Mouse (Mus musculus) midbrain, embryonic 13.5 days (tissue): ENCODE measurements around the gene Blm. TPM values are rescaled to one million over a fixed set of nuclear protein-coding genes. Genes with fewer than 3 reads are reported as not detected.

Source experiments
- ATAC-seq: fragments of 200-750 bp; cut with Nextera tagmentation; 2 replicates; pipeline ENCODE4 v1.8.0; 2017; ENCODE audit warnings: mild to moderate bottlenecking, moderate TSS enrichment, moderate library complexity
- H3K27ac ChIP-seq: fragments of 300-500 bp; sonication (generic); 2 replicates; pipeline ENCODE4 v1.5.1; 2015; ENCODE audit warnings: inconsistent platforms, mild to moderate bottlenecking, moderate library complexity
- H3K27me3 ChIP-seq: fragments of 300-500 bp; sonication (generic); 2 replicates; pipeline ENCODE4 v1.6.1; 2015; ENCODE audit warnings: mild to moderate bottlenecking, inconsistent platforms
- H3K36me3 ChIP-seq: fragments of 300-500 bp; sonication (generic); 2 replicates; pipeline ENCODE4 v1.6.1; 2015; ENCODE audit warnings: mild to moderate bottlenecking, inconsistent platforms
- H3K4me1 ChIP-seq: fragments of 300-500 bp; sonication (generic); replicated peaks from 2 replicates; pipeline ENCODE4 v1.6.1; 2015; ENCODE audit warnings: inconsistent platforms
- H3K4me2 ChIP-seq: fragments of 300-500 bp; sonication (generic); replicated peaks from 2 replicates; pipeline ENCODE4 v1.6.1; 2015; ENCODE audit warnings: moderate library complexity, mild to moderate bottlenecking, inconsistent platforms
- H3K4me3 ChIP-seq: fragments of 300-500 bp; sonication (generic); replicated peaks from 2 replicates; pipeline ENCODE4 v1.5.1; 2015; ENCODE audit warnings: mild to moderate bottlenecking, inconsistent platforms
- H3K9ac ChIP-seq: fragments of 300-500 bp; sonication (generic); replicated peaks from 2 replicates; pipeline ENCODE4 v1.6.1; 2015; ENCODE audit warnings: mild to moderate bottlenecking, inconsistent platforms
- H3K9me3 ChIP-seq: fragments of 300-500 bp; sonication (generic); 2 replicates; pipeline ENCODE4 v1.6.1; 2016; ENCODE audit warnings: mild to moderate bottlenecking, inconsistent platforms
- WGBS: fragments of 180-500 bp; shearing (Covaris S2); methylation state at CpG from one replicate; pipeline ENCODE4 v1.1.7; 2015; 5-methylcytosine and 5-hydroxymethylcytosine counted together
- polyA plus RNA-seq: library from polyadenylated mRNA; unstranded; fragments of >200 nt; fragmentation: Nextera tagmentation; extraction: Ambion mirVana; gene quantifications from 2 replicates; pipeline ENCODE4 v1.2.1, GENCODE M21; 2015

The Blm gene
- polyA plus RNA-seq, 1 experiment from 2014 or later, result 18.2 TPM

GRCm38 (mm10) chr7:80444401-80445249, 90.3 kb downstream of the Blm start:
- Histone ChIP-seq H3K4me2 (no peak overlapping the region), H3K4me3 (no peak overlapping the region), H3K27ac (no peak overlapping the region), H3K27me3 (no peaks in the 10 kb centered on the region), H3K9ac (no peak overlapping the region), H3K9me3 (no peaks in the 10 kb centered on the region), H3K4me1 (no peaks in the 10 kb centered on the region; the same call in 1 of the 2 replicates), H3K36me3 (no peaks in the 10 kb centered on the region)
- WGBS, result 75% methylated on average over 17 of the region's 17 CpGs
- ATAC-seq, result no peak

DNA sequence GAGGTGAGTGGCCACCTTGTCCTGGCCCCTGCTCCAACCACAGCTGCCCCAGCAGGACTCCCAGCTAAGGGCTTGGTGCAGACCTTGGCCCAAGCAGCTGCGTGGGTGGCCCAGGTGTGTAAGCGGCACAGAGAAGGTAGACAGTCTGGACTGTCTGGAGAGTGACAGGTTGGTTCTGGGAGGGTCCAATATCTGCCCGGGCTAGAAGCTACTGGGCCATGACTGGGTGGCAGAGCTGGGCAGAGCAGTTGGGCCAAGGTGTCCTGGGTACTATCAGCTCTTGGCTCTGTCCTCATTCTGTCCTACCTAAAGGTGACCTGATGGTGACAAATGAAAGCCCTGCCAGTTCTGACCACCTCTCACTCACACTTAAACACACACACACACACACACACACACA, 91.8 kb downstream of the Blm start:
- Histone ChIP-seq H3K4me3 (no peak overlapping the region), H3K27me3 (no peaks in the 10 kb centered on the region), H3K4me1 (no peaks in the 10 kb centered on the region; the same call in 1 of the 2 replicates), H3K4me2 (no peak overlapping the region), H3K27ac (no peak overlapping the region), H3K9ac (no peak overlapping the region), H3K9me3 (no peaks in the 10 kb centered on the region), H3K36me3 (no peaks in the 10 kb centered on the region)
- no peak for ATAC-seq
- 82% methylated on average over 3 of the region's 3 CpGs for WGBS

GRCm38 (mm10) chr7:80441986-80442904, 92.7 kb downstream of the Blm start:
- ATAC-seq, result no peak
- no peak overlapping the region for H3K4me3 ChIP-seq
- no peak overlapping the region for H3K9ac ChIP-seq
- no peak overlapping the region for H3K27ac ChIP-seq
- no peak overlapping the region for H3K4me2 ChIP-seq
- H3K9me3 ChIP-seq, result no peaks in the 10 kb centered on the region
- H3K27me3 ChIP-seq, result no peaks in the 10 kb centered on the region
- no peaks in the 10 kb centered on the region for H3K36me3 ChIP-seq
- no peaks in the 10 kb centered on the region; the same call in 1 of the 2 replicates for H3K4me1 ChIP-seq
- 63% methylated on average over 11 of the region's 11 CpGs for WGBS

DNA sequence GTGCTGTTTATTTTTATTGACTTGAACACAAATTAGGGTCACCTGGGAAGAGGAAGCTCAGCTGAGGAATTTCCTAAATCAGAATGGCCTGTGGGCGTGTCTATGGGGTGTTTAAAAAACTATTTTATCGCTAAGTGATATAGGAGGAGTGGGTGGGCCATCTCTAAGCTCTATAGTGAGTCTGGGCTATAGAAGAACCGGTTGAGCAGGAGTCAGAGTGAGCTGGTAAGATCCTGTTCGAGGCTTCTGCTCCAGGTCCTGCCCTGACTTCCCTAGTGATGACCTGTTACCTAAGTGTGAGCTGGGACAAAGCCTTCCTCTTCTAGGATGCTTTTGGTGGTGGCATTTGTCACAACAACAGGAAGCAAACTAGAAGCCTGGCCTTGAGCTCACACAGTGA, 94.2 kb downstream of the Blm start:
- ATAC-seq, result no peak
- 72% methylated on average over 4 of the region's 4 CpGs for WGBS
- H3K4me3 ChIP-seq, result no peak overlapping the region

DNA sequence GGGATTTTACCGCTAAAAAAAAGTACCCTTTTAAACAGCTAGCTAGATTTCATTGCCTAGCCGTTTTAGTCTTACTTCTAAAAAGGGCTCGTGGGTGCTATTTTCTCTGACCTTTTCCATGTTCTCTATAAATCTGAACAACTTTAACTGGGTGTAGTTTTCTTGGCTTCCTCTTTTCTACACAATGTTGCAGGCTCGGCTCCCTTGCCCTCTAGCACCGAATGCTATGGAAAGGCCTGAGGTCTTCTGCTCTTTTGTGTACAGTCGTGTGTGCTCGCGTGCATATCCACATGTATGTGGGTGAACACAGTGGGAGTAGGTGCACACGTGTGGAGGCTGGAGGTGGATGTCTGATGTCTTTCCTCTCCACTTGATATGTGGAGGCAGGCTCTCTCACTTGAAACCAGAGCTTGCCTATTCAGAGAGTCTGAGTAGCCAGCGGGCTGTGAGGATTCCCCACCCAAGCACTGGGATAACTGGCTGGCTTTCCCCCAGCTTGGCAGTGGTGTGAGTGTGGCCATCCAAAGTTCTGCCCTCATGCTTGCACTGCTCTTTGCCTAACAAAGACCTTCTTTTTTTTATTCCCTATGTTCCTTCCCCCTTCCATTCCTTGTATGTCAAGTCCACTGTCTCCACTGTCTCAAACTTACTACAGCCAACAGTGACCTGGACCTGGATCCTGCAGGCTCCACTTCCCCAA, 95.0 kb downstream of the Blm start:
- no peak overlapping the region for H3K9ac ChIP-seq
- H3K4me3 ChIP-seq, result no peak overlapping the region
- H3K4me1 ChIP-seq, result no peaks in the 10 kb centered on the region; the same call in 1 of the 2 replicates
- no peaks in the 10 kb centered on the region for H3K36me3 ChIP-seq
- no peak overlapping the region for H3K27ac ChIP-seq
- no peak for ATAC-seq
- no peak overlapping the region for H3K4me2 ChIP-seq
- WGBS, result 86% methylated on average over 10 of the region's 10 CpGs
- H3K27me3 ChIP-seq, result no peaks in the 10 kb centered on the region
- H3K9me3 ChIP-seq, result no peaks in the 10 kb centered on the region

More for the DNA sequence above, 94.2 kb downstream of the Blm start:
- no peaks in the 10 kb centered on the region; the same call in 1 of the 2 replicates for H3K4me1 ChIP-seq
- no peaks in the 10 kb centered on the region for H3K36me3 ChIP-seq
- H3K27me3 ChIP-seq, result no peaks in the 10 kb centered on the region
- no peaks in the 10 kb centered on the region for H3K9me3 ChIP-seq
- H3K4me2 ChIP-seq, result no peak overlapping the region
- no peak overlapping the region for H3K27ac ChIP-seq
- no peak overlapping the region for H3K9ac ChIP-seq

GRCm38 (mm10) chr7:80439032-80439760, 95.7 kb downstream of the Blm start:
- Histone ChIP-seq H3K4me3 (no peak overlapping the region), H3K27me3 (no peaks in the 10 kb centered on the region), H3K36me3 (no peaks in the 10 kb centered on the region), H3K27ac (no peak overlapping the region), H3K4me2 (no peak overlapping the region), H3K9ac (no peak overlapping the region), H3K9me3 (no peaks in the 10 kb centered on the region), H3K4me1 (no peaks in the 10 kb centered on the region; the same call in 1 of the 2 replicates)
- no peak for ATAC-seq
- 27% methylated on average over 14 of the region's 15 CpGs for WGBS

GRCm38 (mm10) chr7:80436571-80436970, 98.3 kb downstream of the Blm start:
- Histone ChIP-seq H3K27me3 (no peaks in the 10 kb centered on the region), H3K27ac (no peak overlapping the region), H3K4me3 (no peak overlapping the region), H3K36me3 (no peaks in the 10 kb centered on the region), H3K4me2 (no peak overlapping the region), H3K9ac (no peak overlapping the region), H3K4me1 (no peaks in the 10 kb centered on the region), H3K9me3 (no peaks in the 10 kb centered on the region)
- no peak for ATAC-seq
- WGBS, result 89% methylated on average over 7 of the region's 7 CpGs

- Histone ChIP-seq H3K4me3 (no peak overlapping the region), H3K36me3 (no peaks in the 10 kb centered on the region), H3K4me2 (no peak overlapping the region), H3K4me1 (no peaks in the 10 kb centered on the region), H3K27me3 (no peaks in the 10 kb centered on the region), H3K27ac (no peak overlapping the region), H3K9ac (no peak overlapping the region), H3K9me3 (no peaks in the 10 kb centered on the region)
- ATAC-seq, result no peak
- WGBS, result 93% methylated on average over 3 of the region's 3 CpGs
These were observed 99.3 kb downstream of the Blm start for GRCm38 (mm10) chr7:80435594-80435993.

- Histone ChIP-seq H3K27ac (no peak overlapping the region), H3K9ac (no peak overlapping the region), H3K4me3 (no peak overlapping the region), H3K36me3 (no peaks in the 10 kb centered on the region), H3K4me2 (no peak overlapping the region), H3K9me3 (no peaks in the 10 kb centered on the region), H3K27me3 (no peaks in the 10 kb centered on the region), H3K4me1 (no peaks in the 10 kb centered on the region)
- 91% methylated on average over 12 of the region's 12 CpGs for WGBS
- no peak for ATAC-seq
These were observed 105.3 kb downstream of the Blm start for GRCm38 (mm10) chr7:80429661-80430060.

GRCm38 (mm10) chr7:80427730-80428129, 107.2 kb downstream of the Blm start:
- 84% methylated on average over 5 of the region's 5 CpGs for WGBS
- no peak for ATAC-seq

GRCm38 (mm10) chr7:80426363-80426762, 108.6 kb downstream of the Blm start:
- H3K9me3 ChIP-seq, result no peaks in the 10 kb centered on the region
- no peak overlapping the region for H3K27ac ChIP-seq
- H3K36me3 ChIP-seq, result no peaks in the 10 kb centered on the region
- 0 out of 2 replicates have a peak, but pooled peaks cover 2% of the 10 kb centered on the region for H3K4me1 ChIP-seq
- H3K4me2 ChIP-seq, result no peak overlapping the region
- WGBS, result 74% methylated on average over 7 of the region's 7 CpGs
- no peak overlapping the region for H3K4me3 ChIP-seq
- no peak overlapping the region for H3K9ac ChIP-seq
- no peak for ATAC-seq
- no peaks in the 10 kb centered on the region for H3K27me3 ChIP-seq

More at GRCm38 (mm10) chr7:80427730-80428129, 107.2 kb downstream of the Blm start:
- Histone ChIP-seq H3K9me3 (no peaks in the 10 kb centered on the region), H3K4me2 (no peak overlapping the region), H3K27ac (no peak overlapping the region), H3K4me3 (no peak overlapping the region), H3K27me3 (no peaks in the 10 kb centered on the region), H3K36me3 (no peaks in the 10 kb centered on the region), H3K4me1 (0 out of 2 replicates have a peak, but pooled peaks cover 2% of the 10 kb centered on the region), H3K9ac (no peak overlapping the region)
